Mouse (Mus musculus): ENCODE measurements around the gene Ctsz. TPM values are rescaled to one million over a fixed set of nuclear protein-coding genes. Genes with fewer than 3 reads are reported as not detected.

The Ctsz gene
- total RNA-seq (2021) (100 to 1,000 TPM; 189 to 272 TPM), polyA plus RNA-seq (2012; rRNA removed) (221 and 303 TPM in 2 replicates)
- long read RNA-seq, transcript Ctsz-201 (6 exons, 1,441 nt), result major isoform, 235 of 257 reads
- long read RNA-seq, partial matches to known transcripts, result 5 of 257 reads
- long read RNA-seq, other reads (novel, unspliced or antisense), result 17 of 257 reads

- peak; percentile 88 for DNase-seq
Measured at GRCm38 (mm10) chr2:174438737-174439449, at the start of gene Ctsz. TSS of gene Ctsz (minus strand) at chr2:174439039.

DNA sequence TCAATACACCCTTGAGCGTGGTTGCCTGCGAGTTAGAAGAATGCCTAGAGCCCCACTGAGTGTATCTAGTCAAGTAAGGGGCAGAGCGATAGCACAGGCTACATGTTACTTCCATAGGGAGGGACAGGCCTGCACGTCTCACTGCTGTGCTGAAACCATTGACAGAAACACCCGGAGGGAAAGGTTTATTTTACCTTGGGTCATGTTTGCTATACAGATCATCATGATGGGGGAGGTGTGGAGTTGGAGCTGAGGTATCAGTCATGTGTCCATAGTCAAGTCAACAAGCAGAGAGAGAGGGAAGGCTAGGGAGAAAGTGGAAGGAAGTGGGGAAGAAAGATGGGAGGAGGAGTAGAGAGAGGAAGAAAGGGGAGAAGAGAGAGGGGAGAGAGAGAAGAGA lies 48.2 kb upstream of the Ctsz start:
- DNase-seq, result no peak

GRCm38 (mm10) chr2:174478746-174479145 lies 39.9 kb upstream of the Ctsz start:
- DNase-seq, result no peak

DNA sequence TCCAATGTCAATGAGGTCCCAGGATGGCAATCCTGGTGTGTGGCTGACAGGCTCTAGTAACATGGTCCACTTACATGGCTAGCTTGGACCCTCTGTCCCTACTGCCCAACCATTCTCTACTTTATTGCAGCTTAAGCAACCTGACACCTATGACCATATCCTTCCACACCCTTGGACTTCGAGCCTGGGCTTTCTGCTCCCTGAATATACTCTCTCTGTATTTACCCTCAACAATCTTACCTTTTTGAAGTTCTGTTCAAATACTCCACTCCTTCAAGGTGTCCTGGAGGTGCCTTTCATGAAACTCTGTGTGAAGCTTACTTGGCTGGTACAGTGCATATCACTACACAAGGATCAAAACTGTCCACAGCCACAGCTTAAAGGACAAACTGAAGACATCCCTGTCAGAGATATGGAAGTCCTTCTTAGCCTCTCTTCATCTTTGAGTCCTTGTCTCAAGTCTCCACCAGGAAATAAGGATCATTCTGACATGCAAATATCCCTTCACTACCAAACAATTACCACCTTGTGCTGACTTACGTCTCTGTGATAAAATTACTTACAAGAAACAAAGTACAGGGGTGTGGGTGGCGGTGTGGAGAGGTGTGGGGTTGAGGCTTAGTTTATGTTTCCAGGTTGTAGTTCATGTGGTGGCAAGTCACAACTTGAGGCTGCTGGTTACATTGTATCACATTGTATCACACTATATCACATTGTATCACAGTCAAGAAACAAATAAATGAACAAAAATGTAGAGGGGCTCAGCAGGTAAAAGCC lies 38.9 kb upstream of the Ctsz start:
- DNase-seq, result no peak

DNA sequence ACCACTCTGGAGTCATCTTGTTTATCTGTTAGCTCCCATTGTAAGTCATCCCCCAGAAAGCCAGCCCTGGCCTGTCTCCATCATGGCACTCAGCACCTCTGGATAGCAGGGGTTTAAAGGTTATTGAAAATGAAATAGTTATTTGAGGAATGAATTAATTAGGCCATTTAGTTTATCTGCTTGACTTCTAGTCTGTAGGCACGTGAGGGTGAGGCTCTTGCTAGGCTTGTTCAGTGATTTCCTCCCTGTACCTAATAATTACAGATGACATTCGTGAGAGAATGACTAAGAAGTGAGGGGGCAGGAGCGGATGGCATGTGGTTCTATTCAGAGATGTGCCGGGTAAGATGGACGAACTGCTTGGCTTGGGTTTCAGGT lies 34.7 kb upstream of the Ctsz start:
- no peak for DNase-seq

- DNase-seq, result peak; percentile 100
Measured at GRCm38 (mm10) chr2:174472818-174473549, 34.1 kb upstream of the Ctsz start, which contains the start of gene Prelid3b. TSS of gene Prelid3b (minus strand) at chr2:174473081.

- DNase-seq, result no peak
Measured at GRCm38 (mm10) chr2:174472407-174472806, 33.6 kb upstream of the Ctsz start.

DNA sequence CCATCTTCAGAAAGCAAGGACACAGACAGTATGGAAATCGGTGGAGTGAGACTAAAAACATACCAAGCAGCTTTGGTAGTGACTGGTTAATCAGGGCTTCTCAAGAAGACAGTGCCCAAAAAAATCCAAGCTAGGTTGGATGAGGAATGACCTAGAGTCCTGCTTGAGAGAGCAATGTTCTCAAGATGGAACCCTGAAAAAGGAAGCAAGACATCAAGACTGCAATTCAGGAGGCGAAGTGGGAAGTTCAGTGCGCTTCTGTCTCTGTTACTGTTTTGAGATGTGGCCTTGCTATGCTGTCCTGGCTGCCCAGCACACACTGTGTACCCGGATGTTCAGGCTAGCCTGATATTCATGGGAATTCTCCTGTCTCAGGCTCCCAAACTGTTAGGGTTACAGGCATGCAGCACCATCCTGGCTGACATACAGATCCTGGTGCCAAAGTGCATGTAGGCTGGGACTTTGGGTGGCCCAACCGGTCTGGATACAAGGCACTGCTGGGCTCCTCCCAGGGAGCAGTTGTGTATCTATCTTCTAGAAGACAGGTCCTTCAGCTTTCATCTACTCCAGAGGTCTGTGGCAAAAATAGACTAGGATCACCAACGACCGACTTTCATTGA lies 32.1 kb upstream of the Ctsz start:
- DNase-seq, result peak; percentile 41

- DNase-seq, result peak; percentile 56
Measured at GRCm38 (mm10) chr2:174470333-174470732, 31.5 kb upstream of the Ctsz start.

GRCm38 (mm10) chr2:174463789-174464523 lies 25.1 kb upstream of the Ctsz start, which contains the start of gene Atp5e:
TSS of gene Atp5e (minus strand) at chr2:174464105.
- peak; percentile 98 for DNase-seq

DNA sequence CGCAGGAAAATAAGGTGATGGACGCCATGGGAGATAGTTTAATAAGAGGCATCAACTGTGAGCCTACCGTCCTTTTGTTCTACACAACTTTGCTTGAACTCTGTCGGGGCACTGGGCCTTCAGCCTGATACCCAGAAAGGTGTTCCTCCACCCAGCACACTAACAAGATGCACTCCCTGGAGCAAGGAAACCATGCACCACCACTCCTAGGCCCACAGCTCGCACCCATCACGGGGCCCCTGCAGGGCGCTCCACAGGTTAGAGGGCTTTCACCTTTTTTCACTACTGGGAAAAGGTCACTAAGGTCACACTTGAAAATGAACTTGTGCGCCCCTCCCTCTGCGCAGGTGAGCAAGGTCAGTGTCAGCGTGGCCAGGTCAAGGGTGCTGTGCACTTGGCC lies 24.5 kb upstream of the Ctsz start:
- DNase-seq, result no peak

DNA sequence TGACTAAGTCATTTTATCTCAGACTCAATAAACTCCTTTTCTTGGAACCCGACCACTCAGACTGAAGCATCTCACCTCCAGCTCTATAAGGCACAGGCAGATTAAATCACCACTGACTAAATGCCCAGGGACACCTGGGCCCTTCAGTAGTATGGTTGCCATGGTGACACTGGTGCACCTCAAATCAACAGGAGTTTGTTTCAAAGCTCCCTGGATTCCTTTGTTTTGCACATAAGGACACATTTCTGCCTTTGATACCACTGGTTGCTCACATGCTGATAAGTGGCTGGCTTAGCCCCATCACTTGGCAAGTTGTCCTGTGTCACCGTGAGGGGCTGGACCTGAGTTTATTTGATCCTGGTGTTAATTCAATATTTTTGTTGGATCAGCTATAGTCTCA lies 20.5 kb upstream of the Ctsz start:
- DNase-seq, result no peak

DNA sequence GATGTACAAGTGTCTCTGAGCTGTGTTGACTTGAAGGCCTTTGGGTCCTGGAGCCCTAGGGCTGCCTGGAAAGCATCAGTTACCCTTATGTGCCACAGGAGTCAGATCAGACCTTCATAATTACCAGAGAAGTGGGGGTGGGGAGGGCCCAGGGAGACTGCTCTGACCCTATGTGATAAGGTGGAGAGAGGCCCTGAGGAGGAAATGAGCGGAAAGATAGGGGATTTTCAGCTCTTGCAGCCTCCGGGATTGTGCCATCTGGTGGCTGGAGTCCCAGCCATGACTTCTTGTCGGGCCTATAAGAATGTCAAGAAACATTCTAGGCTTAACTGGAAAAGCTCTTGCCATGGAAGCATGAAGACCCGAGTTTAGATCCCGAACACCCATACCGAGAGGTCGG lies 14.8 kb upstream of the Ctsz start:
- DNase-seq, result no peak

- no peak for DNase-seq
Measured at GRCm38 (mm10) chr2:174450353-174450752, 11.5 kb upstream of the Ctsz start, which contains the start of gene Tubb1. TSS of gene Tubb1 (plus strand) at chr2:174450695.

DNA sequence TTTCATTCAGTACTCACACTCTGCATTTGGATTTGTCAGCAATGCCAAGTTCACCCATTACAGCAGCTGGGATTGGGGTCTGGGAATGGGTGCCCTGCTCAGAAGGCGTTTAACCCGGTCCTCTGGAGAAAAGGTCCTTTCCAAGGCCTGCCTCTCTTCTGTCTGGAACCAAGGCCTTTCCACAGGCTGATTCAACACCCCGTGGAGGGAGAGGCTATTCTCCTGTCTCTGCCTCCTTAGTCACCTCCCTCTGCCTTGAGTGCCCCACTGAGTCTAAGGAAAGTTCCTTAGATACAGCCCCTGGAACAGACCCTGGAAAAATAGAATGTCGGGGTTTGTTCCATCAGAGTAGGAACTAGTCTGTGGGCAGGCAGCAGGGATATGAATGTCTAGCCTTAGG lies 9.6 kb upstream of the Ctsz start:
- DNase-seq, result peak; percentile 52

DNA sequence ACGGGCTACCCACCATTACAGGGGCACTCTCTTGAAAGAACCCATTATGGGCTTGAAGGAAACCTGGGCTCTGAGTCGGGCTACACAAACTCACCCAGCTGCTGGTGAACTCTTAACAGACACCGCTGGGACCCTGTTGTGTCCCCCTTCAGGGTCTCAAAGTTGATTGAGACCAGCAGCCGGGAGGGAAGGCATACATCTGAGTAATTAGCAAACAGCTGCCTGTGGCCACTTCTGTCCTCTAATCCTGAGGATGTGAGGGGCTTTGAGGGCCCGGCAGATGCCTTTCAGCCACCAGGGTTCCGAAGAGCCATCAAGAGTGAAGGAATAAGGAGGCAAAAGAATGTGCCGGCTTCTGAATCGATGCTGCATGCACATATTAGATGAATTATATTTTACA lies 8.1 kb upstream of the Ctsz start:
- no peak for DNase-seq

- DNase-seq, result no peak
Measured at GRCm38 (mm10) chr2:174446492-174446891, 7.7 kb upstream of the Ctsz start.

- DNase-seq, result no peak
Measured at GRCm38 (mm10) chr2:174445018-174445417, 6.2 kb upstream of the Ctsz start.

DNA sequence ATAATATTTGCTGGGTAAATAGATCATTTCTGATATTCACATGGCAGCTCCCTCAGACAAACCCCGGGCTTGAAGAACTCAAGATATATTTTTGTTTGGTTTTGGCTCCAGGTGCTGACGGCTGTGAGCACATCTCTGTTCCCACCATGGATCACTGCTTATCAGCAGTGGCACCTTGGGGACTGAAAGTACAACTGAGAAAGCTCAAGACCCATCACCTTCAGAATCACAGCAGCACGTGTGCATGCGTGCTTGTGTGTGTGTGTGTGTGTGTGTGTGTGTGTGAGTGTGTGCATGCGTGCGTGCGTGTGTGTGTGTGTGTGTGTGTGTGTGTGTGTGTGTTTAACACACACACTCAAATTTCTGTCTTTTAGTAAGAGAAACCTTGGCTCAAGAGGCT lies 5.5 kb upstream of the Ctsz start:
- DNase-seq, result no peak

- DNase-seq, result no peak
Measured at GRCm38 (mm10) chr2:174443046-174443445, 4.2 kb upstream of the Ctsz start.

DNA sequence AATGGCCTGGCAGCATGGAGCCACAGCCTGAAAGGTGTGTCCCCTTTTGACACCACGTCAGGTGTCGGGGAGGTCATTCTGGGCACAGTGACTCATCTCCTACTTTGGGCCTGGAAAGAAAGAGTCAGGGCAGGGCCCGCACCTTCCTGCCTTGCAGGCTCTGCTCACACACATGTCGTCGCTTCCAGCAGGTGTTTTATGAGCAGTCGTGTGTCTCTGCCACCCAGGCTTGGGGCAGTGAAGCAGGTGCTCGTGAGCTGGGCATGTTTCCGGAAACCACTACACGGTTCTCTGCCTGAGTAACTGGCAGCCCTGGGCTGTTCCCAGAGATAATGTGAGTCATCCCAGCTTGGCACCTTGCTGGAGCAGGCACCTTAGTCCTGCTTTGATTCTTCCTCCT lies 3.6 kb upstream of the Ctsz start:
- DNase-seq, result peak; percentile 68
